Mouse (Mus musculus) liver, adult 2 months (tissue): Measurements from ENCODE around the gene H2-Aa. TPM values are rescaled to one million over a fixed set of nuclear protein-coding genes. Genes with fewer than 3 reads are reported as not detected.

Experiments used
- DNase-seq: peaks from one replicate; pipeline ENCODE4 v3.0.0-alpha.2; 2011; ENCODE audit warnings: low read depth, low spot score; ENCODE audit errors: extremely low read depth
- H3K27ac ChIP-seq: fragments of 200-500 bp; replicated peaks from 2 replicates; pipeline ENCODE4 v1.5.1; 2012; ENCODE audit warnings: low read depth, mild to moderate bottlenecking, control low read depth, inconsistent platforms, low read length; ENCODE audit not compliant: insufficient read depth
- H3K27me3 ChIP-seq: fragments of 200-500 bp; 2 replicates; pipeline ENCODE4 v1.6.1; 2012; ENCODE audit warnings: mild to moderate bottlenecking, moderate library complexity, low read length, inconsistent platforms; ENCODE audit not compliant: control insufficient read depth, insufficient read depth
- H3K36me3 ChIP-seq: fragments of 200-500 bp; 2 replicates; pipeline ENCODE4 v1.6.1; 2012; ENCODE audit warnings: low read length, inconsistent platforms; ENCODE audit not compliant: control insufficient read depth, insufficient read depth
- H3K4me1 ChIP-seq: fragments of 200-500 bp; 2 replicates; pipeline ENCODE4 v1.6.1; 2011; ENCODE audit warnings: low read length; ENCODE audit not compliant: control insufficient read depth, insufficient read depth
- H3K4me3 ChIP-seq: fragments of 200-500 bp; 2 replicates; pipeline ENCODE4 v1.5.1; 2011; ENCODE audit warnings: low read depth, mild to moderate bottlenecking, control low read depth, low read length, moderate library complexity; ENCODE audit not compliant: insufficient read depth
- H3K79me2 ChIP-seq: fragments of 200-500 bp; 2 replicates; pipeline ENCODE4 v1.6.1; 2012; ENCODE audit warnings: inconsistent platforms, mild to moderate bottlenecking, low read length, moderate library complexity; ENCODE audit not compliant: control insufficient read depth, insufficient read depth
- H3K9ac ChIP-seq: fragments of 200-500 bp; 2 replicates; pipeline ENCODE4 v1.6.1; 2012; ENCODE audit warnings: low read depth, mild to moderate bottlenecking, control low read depth, inconsistent platforms, low read length
- CTCF ChIP-seq: fragments of 200-500 bp; IDR thresholded peaks from 2 replicates; pipeline ENCODE4 v1.5.1; 2011; ENCODE audit warnings: low read depth, low read length, control low read depth
- POLR2A ChIP-seq: fragments of 200-500 bp; IDR thresholded peaks from 2 replicates; pipeline ENCODE4 v1.6.1; 2011; ENCODE audit warnings: low read length, control low read depth; ENCODE audit not compliant: insufficient read depth; ENCODE audit errors: extremely low read depth
- WGBS: fragments of 180-500 bp; shearing (Covaris S2); methylation state at CpG from one replicate; pipeline ENCODE4 v1.1.7; 2018; 5-methylcytosine and 5-hydroxymethylcytosine counted together
- polyA plus RNA-seq: library from polyadenylated mRNA; depleted of rRNA; stranded (reverse); fragments of >200 nt; gene quantifications from 2 replicates; pipeline ENCODE4 v1.2.3, GENCODE M21; 2012
- total RNA-seq: library from RNA; depleted of rRNA; stranded (reverse); fragments of >200 nt; gene quantifications from 2 replicates; pipeline ENCODE4 v1.2.3, GENCODE M21; 2014

H2-Aa gene
- total and polyA plus RNA-seq, 2 experiments = 32.8 to 78.0 TPM

- H3K27me3 ChIP-seq = no peaks in the 10 kb centered on the region
- H3K4me1 ChIP-seq = no peaks in the 10 kb centered on the region
- H3K36me3 ChIP-seq = no peaks in the 10 kb centered on the region
- peak; percentile 57 for DNase-seq
- H3K79me2 ChIP-seq = no peaks in the 10 kb centered on the region
- peak overlapping the region; percentile 7; the same call in 1 of the 2 replicates for H3K27ac ChIP-seq
- H3K4me3 ChIP-seq = no peak overlapping the region
- no peak for TF ChIP-seq POLR2A
- no peak for TF ChIP-seq CTCF
- 28% methylated on average over 23 of the region's 23 CpGs for WGBS
- H3K9ac ChIP-seq = peak overlapping the region; percentile 14; the same call in 1 of the 2 replicates
Measured at GRCm38 (mm10) chr17:34295891-34296794, 8.5 kb upstream of the H2-Aa start.

GRCm38 (mm10) chr17:34295307-34295706 lies 7.7 kb upstream of the H2-Aa start:
- H3K4me3 ChIP-seq = no peak overlapping the region
- H3K4me1 ChIP-seq = no peaks in the 10 kb centered on the region

GRCm38 (mm10) chr17:34294249-34294648 lies 6.6 kb upstream of the H2-Aa start:
- no peaks in the 10 kb centered on the region for H3K79me2 ChIP-seq
- TF ChIP-seq CTCF (no peak), POLR2A (no peak)
- no peak overlapping the region for H3K9ac ChIP-seq
- no peak overlapping the region for H3K27ac ChIP-seq
- DNase-seq = no peak
- no peak overlapping the region for H3K4me3 ChIP-seq
- H3K27me3 ChIP-seq = no peaks in the 10 kb centered on the region
- no peaks in the 10 kb centered on the region for H3K36me3 ChIP-seq
- 67% methylated on average over 4 of the region's 4 CpGs for WGBS
- no peaks in the 10 kb centered on the region for H3K4me1 ChIP-seq

More at GRCm38 (mm10) chr17:34295307-34295706, 7.7 kb upstream of the H2-Aa start:
- DNase-seq = no peak
- no peaks in the 10 kb centered on the region for H3K27me3 ChIP-seq
- H3K79me2 ChIP-seq = no peaks in the 10 kb centered on the region
- TF ChIP-seq CTCF (no peak), POLR2A (no peak)
- no peaks in the 10 kb centered on the region for H3K36me3 ChIP-seq
- no peak overlapping the region for H3K9ac ChIP-seq
- no peak overlapping the region for H3K27ac ChIP-seq

- Histone ChIP-seq H3K27ac (no peak overlapping the region), H3K4me3 (no peak overlapping the region), H3K9ac (no peak overlapping the region), H3K27me3 (no peaks in the 10 kb centered on the region), H3K79me2 (no peaks in the 10 kb centered on the region), H3K36me3 (no peaks in the 10 kb centered on the region), H3K4me1 (no peaks in the 10 kb centered on the region)
- TF ChIP-seq POLR2A (no peak), CTCF (no peak)
- 41% methylated on average over 2 of the region's 2 CpGs for WGBS
- no peak for DNase-seq
Measured at GRCm38 (mm10) chr17:34293533-34293932, 5.9 kb upstream of the H2-Aa start.

GRCm38 (mm10) chr17:34292570-34292969 lies 4.9 kb upstream of the H2-Aa start:
- no peak overlapping the region for H3K27ac ChIP-seq
- WGBS = 89% methylated on average over 4 of the region's 4 CpGs
- H3K4me3 ChIP-seq = no peak overlapping the region
- H3K36me3 ChIP-seq = no peaks in the 10 kb centered on the region
- H3K79me2 ChIP-seq = no peaks in the 10 kb centered on the region
- H3K4me1 ChIP-seq = no peaks in the 10 kb centered on the region
- no peak for TF ChIP-seq POLR2A
- TF ChIP-seq CTCF = no peak
- no peaks in the 10 kb centered on the region for H3K27me3 ChIP-seq
- no peak overlapping the region for H3K9ac ChIP-seq
- no peak for DNase-seq

- H3K4me1 ChIP-seq = no peaks in the 10 kb centered on the region
Measured at GRCm38 (mm10) chr17:34291609-34292008, 4.0 kb upstream of the H2-Aa start.

More at GRCm38 (mm10) chr17:34291609-34292008, 4.0 kb upstream of the H2-Aa start:
- Histone ChIP-seq H3K36me3 (no peaks in the 10 kb centered on the region), H3K4me3 (no peak overlapping the region), H3K27me3 (no peaks in the 10 kb centered on the region), H3K27ac (no peak overlapping the region), H3K9ac (no peak overlapping the region), H3K79me2 (no peaks in the 10 kb centered on the region)
- WGBS = 18% methylated on average over 8 of the region's 8 CpGs
- TF ChIP-seq POLR2A (no peak), CTCF (no peak)
- peak; percentile 50 for DNase-seq
